Mouse (Mus musculus): Measurements from ENCODE around the gene Gm20662. TPM values are rescaled to one million over a fixed set of nuclear protein-coding genes. Genes with fewer than 3 reads are reported as not detected.

Gm20662 gene
- total and polyA plus RNA-seq, 3 experiments = 0.27 to 0.76 TPM; not detected in 1

DNA sequence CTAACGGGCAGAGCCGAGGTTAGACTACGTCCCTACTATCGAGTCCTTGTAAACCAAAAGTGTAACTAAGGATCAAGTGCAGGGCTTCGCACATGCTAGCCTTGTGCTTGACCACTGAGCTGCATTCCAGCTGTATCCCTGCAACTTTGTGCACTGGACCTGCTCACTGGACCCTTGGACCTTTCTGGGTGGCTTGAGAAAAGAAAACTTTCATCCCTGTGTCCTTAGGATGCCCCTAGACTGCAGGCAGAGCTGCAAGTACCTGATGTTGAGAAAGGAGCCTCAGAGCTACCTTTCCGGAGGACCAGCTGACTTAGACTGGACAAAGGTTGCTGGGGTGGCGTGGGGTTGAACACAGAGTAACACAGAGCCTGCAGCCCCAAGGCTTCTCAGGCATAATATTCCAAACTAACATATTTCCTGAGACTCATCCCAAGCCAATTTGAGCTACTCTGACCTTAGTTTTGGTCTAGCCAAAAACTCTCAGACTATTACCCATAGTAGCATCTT lies 94.5 kb downstream of the Gm20662 start:
- H3K4me1 ChIP-seq (ENCODE audit: insufficient read depth, low read depth, low read length) = peaks cover 65% of the 10 kb centered on the region

DNA sequence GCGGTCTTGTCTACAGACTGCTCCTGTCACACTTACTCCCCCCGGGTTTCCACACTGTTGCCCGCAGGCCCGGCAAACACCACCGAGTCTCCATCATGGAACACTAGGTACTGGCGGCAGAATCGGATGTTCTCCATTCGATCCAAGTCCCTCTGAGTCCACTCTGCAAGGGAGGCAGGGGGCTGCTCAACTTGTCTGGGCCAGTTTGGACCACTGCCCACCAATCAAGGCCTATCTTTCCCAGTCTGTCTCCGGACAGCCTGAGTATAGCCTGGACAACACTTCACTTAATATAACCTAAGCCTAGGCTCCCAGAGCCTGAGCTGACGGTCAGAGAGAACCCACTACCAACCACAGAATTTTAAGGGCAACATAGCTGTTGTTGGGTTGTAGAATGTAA lies 97.4 kb downstream of the Gm20662 start:
- no peaks in the 10 kb centered on the region for H3K9me3 ChIP-seq (replicated peaks)
- peaks cover 76% of the 10 kb centered on the region for H3K4me1 ChIP-seq (ENCODE audit: insufficient read depth, low read depth, low read length)
- TF ChIP-seq TAL1 (conservative IDR thresholded peaks at IDR 0.05; ENCODE audit: low read depth, low read length) = no peak
- TF ChIP-seq GATA1 (IDR thresholded peaks at IDR 0.05; ENCODE audit: borderline replicate concordance, low read length) = no peak
- no peak for TF ChIP-seq GATA2 (IDR thresholded peaks at IDR 0.05; ENCODE audit: borderline replicate concordance, low read depth, low read length)
- TF ChIP-seq CTCF (IDR thresholded peaks at IDR 0.05; ENCODE audit: low read depth, low read length) = no peak
- TF ChIP-seq POLR2AphosphoS5 (IDR thresholded peaks at IDR 0.05; ENCODE audit: insufficient replicate concordance, low read depth, low read length) = no peak
- ATAC-seq (ENCODE audit: extremely low read depth, insufficient number of reproducible peaks, low FRiP score, poor library complexity, severe bottlenecking) (no peak), DNase-seq (ENCODE audit: low spot score) (no peak)
- H3K4me3 ChIP-seq (ENCODE audit: low read depth, low read length) = peak overlapping the region; percentile 94
- H3K27me3 ChIP-seq (ENCODE audit: insufficient read depth, low read length) = no peaks in the 10 kb centered on the region; the same call in 1 of the 2 replicates
- peaks cover 72% of the 10 kb centered on the region for H3K36me3 ChIP-seq (replicated peaks)

More for the DNA sequence above, 94.5 kb downstream of the Gm20662 start:
- Histone ChIP-seq H3K4me3 (ENCODE audit: low read depth, low read length) (no peak overlapping the region), H3K27me3 (ENCODE audit: insufficient read depth, low read length) (no peaks in the 10 kb centered on the region; the same call in 1 of the 2 replicates), H3K9me3 (replicated peaks) (no peaks in the 10 kb centered on the region), H3K36me3 (replicated peaks) (peaks cover 79% of the 10 kb centered on the region)
- ATAC-seq (ENCODE audit: extremely low read depth, insufficient number of reproducible peaks, low FRiP score, poor library complexity, severe bottlenecking) = no peak
- no peak for DNase-seq (ENCODE audit: low spot score)
- TF ChIP-seq GATA1 (IDR thresholded peaks at IDR 0.05; ENCODE audit: borderline replicate concordance, low read length) (no peak), GATA2 (IDR thresholded peaks at IDR 0.05; ENCODE audit: borderline replicate concordance, low read depth, low read length) (no peak), POLR2AphosphoS5 (IDR thresholded peaks at IDR 0.05; ENCODE audit: insufficient replicate concordance, low read depth, low read length) (no peak), CTCF (IDR thresholded peaks at IDR 0.05; ENCODE audit: low read depth, low read length) (no peak), TAL1 (conservative IDR thresholded peaks at IDR 0.05; ENCODE audit: low read depth, low read length) (no peak)

DNA sequence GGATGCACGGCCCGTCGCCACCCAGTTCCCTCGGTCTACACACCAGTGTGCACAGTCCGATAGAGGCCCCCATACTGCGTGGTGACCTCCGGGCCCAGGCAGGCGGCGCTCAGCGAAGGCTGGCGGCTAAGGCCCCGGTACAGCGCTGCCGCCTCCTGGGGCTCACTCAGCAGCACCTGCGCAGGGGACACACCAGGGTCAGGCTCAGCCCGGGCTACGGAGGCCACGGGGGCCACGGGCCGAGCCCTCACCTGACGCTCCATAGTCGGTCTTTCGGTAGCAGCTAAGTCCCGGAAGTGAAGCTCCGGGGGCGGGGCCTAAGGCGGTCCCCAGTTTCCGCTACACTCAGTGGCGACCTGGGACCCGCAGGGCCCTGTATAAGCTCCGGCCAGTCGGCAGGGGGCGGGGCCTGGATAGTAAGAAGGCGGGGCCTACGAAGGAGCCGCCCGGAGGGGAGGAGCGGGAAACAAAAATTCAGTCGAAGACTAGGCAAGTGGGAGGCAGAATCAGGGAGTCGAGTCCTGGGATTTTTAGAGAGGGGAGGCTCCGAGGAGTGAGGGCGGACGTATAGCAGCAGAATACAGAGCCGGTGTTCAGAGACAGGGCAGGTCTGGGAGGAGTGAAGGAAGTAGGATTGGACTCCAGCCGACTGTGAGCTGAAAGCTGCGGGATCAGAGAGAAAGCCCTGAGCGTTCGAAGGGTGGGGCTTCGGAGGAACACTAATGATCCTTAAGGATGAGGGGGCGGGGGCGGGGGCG lies 98.2 kb downstream of the Gm20662 start, which contains the start of gene Apeh:
Gene Apeh, minus strand, starts transcription at position 423 of the 758 bp plus-strand sequence.
- Histone ChIP-seq H3K36me3 (replicated peaks) (peaks cover 72% of the 10 kb centered on the region), H3K9me3 (replicated peaks) (no peaks in the 10 kb centered on the region), H3K4me1 (ENCODE audit: insufficient read depth, low read depth, low read length) (peaks cover 80% of the 10 kb centered on the region), H3K27me3 (ENCODE audit: insufficient read depth, low read length) (no peaks in the 10 kb centered on the region; the same call in 1 of the 2 replicates), H3K4me3 (ENCODE audit: low read depth, low read length) (peak within 1 kb of the TSS; percentile 94)
- DNase-seq (ENCODE audit: low spot score) (peak; percentile 94), ATAC-seq (ENCODE audit: extremely low read depth, insufficient number of reproducible peaks, low FRiP score, poor library complexity, severe bottlenecking) (peak; percentile 83)
- no peak for TF ChIP-seq CTCF (IDR thresholded peaks at IDR 0.05; ENCODE audit: low read depth, low read length)
- no peak for TF ChIP-seq GATA2 (IDR thresholded peaks at IDR 0.05; ENCODE audit: borderline replicate concordance, low read depth, low read length)
- no peak for TF ChIP-seq GATA1 (IDR thresholded peaks at IDR 0.05; ENCODE audit: borderline replicate concordance, low read length)
- TF ChIP-seq TAL1 (conservative IDR thresholded peaks at IDR 0.05; ENCODE audit: low read depth, low read length) = no peak
- TF ChIP-seq POLR2AphosphoS5 (IDR thresholded peaks at IDR 0.05; ENCODE audit: insufficient replicate concordance, low read depth, low read length) = no peak

Other genes starting within 250 kb of the Gm20662 start
- 355 and 467 TPM in 2 replicates for gene Rbm5, start 225.4 kb upstream of the Gm20662 start, total RNA-seq (2014; fragmentation: Nextera tagmentation)
- gene Rbm5, start 225.4 kb upstream of the Gm20662 start, total RNA-seq (2017) = 261 and 271 TPM in 2 replicates
- 14.3 and 23.4 TPM in 2 replicates for gene Rbm5, start 225.4 kb upstream of the Gm20662 start, polyA plus RNA-seq (2012)
- gene Rbm6, start 123.1 kb upstream of the Gm20662 start, total RNA-seq (2014; fragmentation: Nextera tagmentation) = 120 and 184 TPM in 2 replicates
- gene Rbm6, start 123.1 kb upstream of the Gm20662 start, total RNA-seq (2017) = 91.6 and 105 TPM in 2 replicates
- gene Rbm6, start 123.1 kb upstream of the Gm20662 start, polyA plus RNA-seq (2012) = 15.8 and 38.7 TPM in 2 replicates
- gene Mon1a, start 108.2 kb upstream of the Gm20662 start, total RNA-seq (2014; fragmentation: Nextera tagmentation) = 2.0 and 3.1 TPM in 2 replicates
- gene Mon1a, start 108.2 kb upstream of the Gm20662 start, total RNA-seq (2017) = 12.8 and 14.3 TPM in 2 replicates
- 12.8 and 13.6 TPM in 2 replicates for gene Mon1a, start 108.2 kb upstream of the Gm20662 start, polyA plus RNA-seq (2012)
- not detected in 2 replicates for gene Mst1r, start 89.5 kb upstream of the Gm20662 start, total RNA-seq (2014; fragmentation: Nextera tagmentation)
- gene Mst1r, start 89.5 kb upstream of the Gm20662 start, total RNA-seq (2017) = not detected in 2 replicates
- 0.01 TPM in 1 of 2 replicates, not detected in the other for gene Mst1r, start 89.5 kb upstream of the Gm20662 start, polyA plus RNA-seq (2012)
- gene Actl11, start 67.9 kb upstream of the Gm20662 start, total RNA-seq (2014; fragmentation: Nextera tagmentation) = not detected in 2 replicates
- gene Actl11, start 67.9 kb upstream of the Gm20662 start, total RNA-seq (2017) = 0.11 TPM in 1 of 2 replicates, not detected in the other
- gene Actl11, start 67.9 kb upstream of the Gm20662 start, polyA plus RNA-seq (2012) = not detected in 2 replicates
- gene Camkv, start 60.7 kb upstream of the Gm20662 start, total RNA-seq (2014; fragmentation: Nextera tagmentation) = not detected in 2 replicates
- 0.11 TPM in 1 of 2 replicates, not detected in the other for gene Camkv, start 60.7 kb upstream of the Gm20662 start, total RNA-seq (2017)
- gene Camkv, start 60.7 kb upstream of the Gm20662 start, polyA plus RNA-seq (2012) = not detected in 2 replicates
- 24.1 and 25.6 TPM in 2 replicates for gene Traip, start 46.2 kb upstream of the Gm20662 start, total RNA-seq (2014; fragmentation: Nextera tagmentation)
- gene Traip, start 46.2 kb upstream of the Gm20662 start, total RNA-seq (2017) = 28.7 and 32.6 TPM in 2 replicates
- 3.1 and 10.7 TPM in 2 replicates for gene Traip, start 46.2 kb upstream of the Gm20662 start, polyA plus RNA-seq (2012)
- gene Uba7, start 20.8 kb upstream of the Gm20662 start, total RNA-seq (2014; fragmentation: Nextera tagmentation) = 44.5 and 87.9 TPM in 2 replicates
- gene Uba7, start 20.8 kb upstream of the Gm20662 start, total RNA-seq (2017) = 145 and 186 TPM in 2 replicates
- 18.3 and 34.2 TPM in 2 replicates for gene Uba7, start 20.8 kb upstream of the Gm20662 start, polyA plus RNA-seq (2012)
- 0.75 and 1.0 TPM in 2 replicates for gene Gm20661, start 13.3 kb upstream of the Gm20662 start, total RNA-seq (2014; fragmentation: Nextera tagmentation)
- gene Gm20661, start 13.3 kb upstream of the Gm20662 start, total RNA-seq (2017) = 1.8 and 2.6 TPM in 2 replicates
- 0.15 TPM in 1 of 2 replicates, not detected in the other for gene Gm20661, start 13.3 kb upstream of the Gm20662 start, polyA plus RNA-seq (2012)
- gene Inka1, start 10.5 kb upstream of the Gm20662 start, total RNA-seq (2014; fragmentation: Nextera tagmentation) = 24.6 and 28.1 TPM in 2 replicates
- 74.4 and 83.2 TPM in 2 replicates for gene Inka1, start 10.5 kb upstream of the Gm20662 start, total RNA-seq (2017)
- gene Inka1, start 10.5 kb upstream of the Gm20662 start, polyA plus RNA-seq (2012) = 75.6 and 81.1 TPM in 2 replicates
- 2.9 and 4.0 TPM in 2 replicates for gene Cdhr4, start 3.9 kb upstream of the Gm20662 start, total RNA-seq (2014; fragmentation: Nextera tagmentation)
- gene Cdhr4, start 3.9 kb upstream of the Gm20662 start, total RNA-seq (2017) = 8.4 and 11.3 TPM in 2 replicates
- 0.40 and 0.57 TPM in 2 replicates for gene Cdhr4, start 3.9 kb upstream of the Gm20662 start, polyA plus RNA-seq (2012)
- 28.5 and 30.8 TPM in 2 replicates for gene Ip6k1, start 6.2 kb downstream of the Gm20662 start, total RNA-seq (2014; fragmentation: Nextera tagmentation)
- 52.3 and 55.9 TPM in 2 replicates for gene Ip6k1, start 6.2 kb downstream of the Gm20662 start, total RNA-seq (2017)
- 57.6 and 58.5 TPM in 2 replicates for gene Ip6k1, start 6.2 kb downstream of the Gm20662 start, polyA plus RNA-seq (2012)
- 7.2 and 8.5 TPM in 2 replicates for gene Gmppb, start 52.9 kb downstream of the Gm20662 start, total RNA-seq (2014; fragmentation: Nextera tagmentation)
- gene Gmppb, start 52.9 kb downstream of the Gm20662 start, total RNA-seq (2017) = 19.4 and 22.0 TPM in 2 replicates
- gene Gmppb, start 52.9 kb downstream of the Gm20662 start, polyA plus RNA-seq (2012) = 5.1 and 6.6 TPM in 2 replicates
- 0.63 TPM in 1 of 2 replicates, not detected in the other for gene Amigo3, start 56.8 kb downstream of the Gm20662 start, total RNA-seq (2014; fragmentation: Nextera tagmentation)
- gene Amigo3, start 56.8 kb downstream of the Gm20662 start, total RNA-seq (2017) = 1.7 and 2.0 TPM in 2 replicates
- 0.31 and 0.35 TPM in 2 replicates for gene Amigo3, start 56.8 kb downstream of the Gm20662 start, polyA plus RNA-seq (2012)
- 7.1 and 11.0 TPM in 2 replicates for gene Mst1, start 84.1 kb downstream of the Gm20662 start, total RNA-seq (2014; fragmentation: Nextera tagmentation)
- gene Mst1, start 84.1 kb downstream of the Gm20662 start, total RNA-seq (2017) = 16.6 and 17.9 TPM in 2 replicates
- gene Mst1, start 84.1 kb downstream of the Gm20662 start, polyA plus RNA-seq (2012) = 6.7 and 8.4 TPM in 2 replicates
- 104 and 255 TPM in 2 replicates for gene Rnf123, start 87.0 kb downstream of the Gm20662 start, total RNA-seq (2014; fragmentation: Nextera tagmentation)
- 18.6 and 23.5 TPM in 2 replicates for gene Rnf123, start 87.0 kb downstream of the Gm20662 start, total RNA-seq (2017)
- gene Rnf123, start 87.0 kb downstream of the Gm20662 start, polyA plus RNA-seq (2012) = 39.5 and 74.5 TPM in 2 replicates
- gene Apeh, start 98.3 kb downstream of the Gm20662 start, total RNA-seq (2014; fragmentation: Nextera tagmentation) = 65.0 and 148 TPM in 2 replicates
- gene Apeh, start 98.3 kb downstream of the Gm20662 start, total RNA-seq (2017) = 119 and 131 TPM in 2 replicates
- gene Apeh, start 98.3 kb downstream of the Gm20662 start, polyA plus RNA-seq (2012) = 48.8 and 67.5 TPM in 2 replicates
- gene Bsn, start 194.0 kb downstream of the Gm20662 start, total RNA-seq (2014; fragmentation: Nextera tagmentation) = 4.7 and 5.0 TPM in 2 replicates
- 2.8 and 3.1 TPM in 2 replicates for gene Bsn, start 194.0 kb downstream of the Gm20662 start, total RNA-seq (2017)
- 6.1 and 7.9 TPM in 2 replicates for gene Bsn, start 194.0 kb downstream of the Gm20662 start, polyA plus RNA-seq (2012)

Measured in G1E (cell line).